Mouse (Mus musculus) liver, embryonic 14.5 days (tissue): ENCODE measurements at regions not wholly inside any gene's neighbourhood (a gene's known extent, or its start where the extent isn't known, plus 50 kb on each side); places are given as distances from the start of the nearest gene placed in this dataset.

Experiments used
- CTCF ChIP-seq: IDR thresholded peaks from 2 replicates; pipeline ENCODE4 v1.5.1; 2016; ENCODE audit warnings: antibody characterized with exemption, low read depth, control low read depth
- EP300 ChIP-seq: IDR thresholded peaks from 2 replicates; pipeline ENCODE4 v1.6.1; 2016; ENCODE audit warnings: antibody characterized with exemption, low read depth

- TF ChIP-seq CTCF (no peak), EP300 (no peak)
Observed at GRCm38 (mm10) chr1:157707256-157707655, 200.7 kb downstream of the Sec16b start.
